Mouse (Mus musculus) subcutaneous adipose tissue, adult 2 months (tissue): ENCODE data around the gene Pycr1. TPM values are rescaled to one million over a fixed set of nuclear protein-coding genes. Genes with fewer than 3 reads are reported as not detected.

Experiments used
- polyA plus RNA-seq: library from polyadenylated mRNA; depleted of rRNA; stranded (reverse); fragments of >200 nt; gene quantifications from 2 replicates; pipeline ENCODE4 v1.2.3, GENCODE M21; 2012; ENCODE audit warnings: low replicate concordance; rRNA removed

Gene Pycr1
- polyA plus RNA-seq: 8.3 and 23.9 TPM in 2 replicates

DNA sequence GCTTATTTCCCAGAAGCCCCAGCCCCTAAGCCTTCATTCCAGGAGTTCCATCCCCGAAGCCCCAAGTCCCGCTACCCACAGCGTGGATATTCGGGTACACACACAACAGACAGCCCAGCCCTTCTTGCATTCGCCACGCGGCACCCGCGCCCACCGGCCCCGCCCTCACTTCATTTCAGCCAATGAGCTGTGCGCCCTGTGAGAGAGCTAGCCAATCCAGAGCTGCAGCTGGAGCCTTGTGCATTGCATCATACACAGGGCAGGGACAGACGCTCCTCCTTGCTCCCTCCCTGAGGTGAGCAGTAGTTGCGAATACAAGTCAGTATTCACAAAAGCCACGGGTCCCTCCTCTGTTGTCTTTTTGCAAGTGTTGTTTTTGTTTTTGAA lies at the start of gene Pycr1:
Gene Pycr1, minus strand, starts transcription at position 169 of the 387 bp plus-strand sequence.

DNA sequence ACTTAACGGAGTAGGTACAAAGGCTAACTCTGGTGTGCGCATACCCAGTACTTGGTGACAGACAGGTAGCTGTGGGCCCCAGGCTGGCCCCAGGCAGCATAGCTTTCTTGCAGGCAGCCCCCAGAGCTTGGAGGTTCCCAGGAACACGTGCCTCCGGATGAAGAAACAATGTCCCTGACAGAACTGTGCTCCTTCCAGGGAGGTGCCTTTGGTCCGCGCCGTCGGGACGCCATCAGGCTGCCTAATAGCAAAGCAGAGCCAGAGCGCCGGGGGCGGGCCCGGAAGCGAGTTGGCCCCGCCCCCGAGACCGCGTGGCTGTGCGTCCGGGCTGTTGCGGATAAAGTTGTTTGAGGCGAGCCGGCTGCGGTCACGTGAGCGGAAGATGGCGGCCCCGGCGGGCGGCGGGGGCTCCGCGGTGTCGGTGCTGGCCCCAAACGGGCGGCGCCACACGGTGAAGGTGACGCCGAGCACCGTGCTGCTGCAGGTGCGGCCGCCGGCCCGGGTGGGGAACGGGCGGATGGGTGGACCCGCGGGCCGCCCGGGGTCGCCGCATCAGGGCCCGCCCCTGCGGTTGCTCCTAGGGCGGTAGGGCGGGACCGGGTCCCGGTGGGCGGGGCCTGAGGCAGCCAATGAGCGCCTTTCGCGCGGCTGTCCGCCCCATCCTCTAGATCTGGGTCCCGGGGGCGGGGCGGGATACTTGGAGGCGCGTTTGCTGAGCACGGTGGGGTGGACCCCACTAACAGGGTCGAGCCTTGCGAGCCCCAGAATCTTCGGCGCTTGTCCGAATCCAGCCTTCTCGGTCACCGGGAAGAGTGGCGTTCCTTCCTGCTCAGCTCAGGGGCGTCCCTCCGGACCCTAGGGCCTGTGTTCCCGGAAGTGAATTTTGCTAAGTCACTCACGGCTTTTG lies 29.4 kb upstream of the Pycr1 start, which contains the start of gene Aspscr1:
Gene Aspscr1, plus strand, starts transcription at position 287 of the 907 bp plus-strand sequence.

DNA sequence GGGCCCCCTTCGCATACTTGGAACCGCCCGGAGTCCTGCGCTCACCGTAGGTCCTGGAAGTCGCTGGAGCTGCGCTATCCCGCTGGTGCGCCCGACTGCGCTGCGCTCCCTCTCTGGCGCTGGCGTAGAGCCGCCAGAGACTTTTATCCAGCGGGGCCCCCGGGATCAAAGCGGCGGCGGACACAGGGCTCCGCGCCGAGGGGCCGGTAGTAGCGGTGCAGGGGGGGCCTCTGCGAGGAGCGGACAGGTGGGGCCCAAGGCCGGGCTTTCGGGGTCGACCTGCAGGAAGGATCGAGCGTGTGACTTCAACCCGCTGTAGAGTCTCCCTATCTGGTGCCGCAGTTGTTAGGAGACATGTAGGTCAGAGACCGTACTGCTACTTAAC lies 17.5 kb upstream of the Pycr1 start, which contains the start of gene Notum:
Gene Notum, minus strand, starts transcription at position 100 of the 385 bp plus-strand sequence.

DNA sequence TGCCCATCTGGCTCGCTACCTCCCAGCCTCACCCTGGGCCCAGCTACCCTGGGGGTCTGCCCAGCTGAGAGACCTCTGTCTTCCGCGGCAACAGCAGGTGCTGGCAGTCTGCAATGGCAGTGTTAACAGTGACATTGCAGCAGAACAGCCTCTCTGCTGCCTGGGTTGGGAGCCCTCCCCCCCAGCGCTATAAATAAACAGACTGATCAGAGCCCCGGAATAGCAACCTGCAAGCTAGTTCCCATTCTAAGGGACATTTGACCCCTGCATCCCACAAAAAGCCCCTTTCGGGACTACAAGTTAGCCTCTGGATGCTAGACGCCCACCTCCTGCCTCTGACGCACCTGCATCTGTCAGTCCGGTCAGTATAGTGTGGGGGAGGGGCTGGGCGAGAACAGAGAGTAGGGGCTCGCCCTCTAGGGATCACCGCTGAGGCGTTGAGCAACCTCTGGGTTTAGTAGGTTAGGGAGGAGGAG lies 4.5 kb upstream of the Pycr1 start, which contains the start of gene Myadml2:
Gene Myadml2, minus strand, starts transcription at position 158 of the 476 bp plus-strand sequence.

DNA sequence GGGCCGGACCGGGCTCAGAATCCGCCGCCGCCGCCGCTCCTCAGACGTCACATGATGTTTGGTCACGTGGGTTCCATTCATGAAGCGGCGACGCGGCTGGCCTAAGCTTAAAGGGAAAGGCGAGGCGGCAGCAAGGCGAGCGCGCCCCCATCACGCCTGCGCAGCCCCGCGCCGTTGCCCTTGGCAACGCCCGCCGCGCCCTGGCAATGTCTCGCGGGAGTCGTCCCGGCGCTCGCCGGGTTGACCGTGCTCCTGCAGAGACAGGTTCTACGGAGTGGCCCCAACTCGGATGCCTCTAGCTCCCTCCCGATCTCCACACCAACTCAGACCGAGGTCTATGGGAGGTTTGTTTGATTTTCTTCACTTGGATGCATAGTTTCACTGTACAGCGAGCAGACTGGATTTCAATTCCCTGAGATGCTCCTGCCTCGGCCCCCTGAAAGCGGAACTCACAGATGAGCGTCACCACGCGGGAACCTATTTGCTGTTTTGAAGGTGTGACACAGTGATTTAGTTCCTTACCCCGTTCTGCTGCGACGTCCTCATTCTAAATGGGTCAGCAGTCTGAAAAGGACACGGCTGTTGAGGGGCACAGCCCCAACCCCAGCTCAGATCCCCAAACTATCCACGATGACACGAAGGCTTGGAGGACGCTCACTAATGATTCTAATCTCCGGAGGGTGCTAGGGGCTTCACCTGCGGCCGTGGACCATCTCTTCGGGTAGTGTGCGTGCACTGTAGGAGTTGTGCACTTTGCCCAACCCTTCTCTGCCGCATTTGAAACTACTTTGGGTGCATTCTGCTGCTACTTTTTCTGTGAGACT lies 9.8 kb downstream of the Pycr1 start, which contains the start of gene Mafg:
Gene Mafg, minus strand, starts transcription at position 81 of the 824 bp plus-strand sequence.

DNA sequence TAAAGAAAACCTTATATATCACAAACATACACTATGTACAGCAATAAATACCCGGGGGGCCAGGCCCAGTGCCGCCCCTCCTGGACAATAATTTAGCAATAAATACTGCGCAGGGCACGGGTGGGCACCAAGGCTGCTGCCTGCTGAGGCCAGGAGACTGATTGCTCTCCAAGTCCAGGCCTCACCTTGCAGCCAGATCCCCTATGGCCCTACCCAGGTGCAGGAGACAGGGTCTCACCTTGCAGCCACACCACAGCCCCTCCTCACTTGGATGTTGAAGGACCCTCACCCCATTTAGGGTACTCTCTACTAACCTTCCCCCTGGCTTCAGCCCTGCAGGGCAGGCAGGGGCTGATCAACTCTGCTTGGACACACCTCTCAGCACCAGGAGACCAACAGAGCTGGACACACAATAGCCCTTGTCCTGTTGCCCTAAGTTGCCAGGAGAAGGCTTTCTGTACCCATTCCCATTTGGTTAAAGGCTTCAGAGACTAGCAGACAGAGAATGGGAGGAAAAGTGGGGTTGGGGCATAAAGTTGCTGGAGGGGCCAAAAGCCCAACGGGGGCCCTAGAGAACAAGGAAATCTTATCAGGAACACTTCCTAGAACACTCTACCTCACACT lies 18.3 kb downstream of the Pycr1 start, which contains the start of gene Sirt7:
Gene Sirt7, minus strand, starts transcription at position 89 of the 624 bp plus-strand sequence.

DNA sequence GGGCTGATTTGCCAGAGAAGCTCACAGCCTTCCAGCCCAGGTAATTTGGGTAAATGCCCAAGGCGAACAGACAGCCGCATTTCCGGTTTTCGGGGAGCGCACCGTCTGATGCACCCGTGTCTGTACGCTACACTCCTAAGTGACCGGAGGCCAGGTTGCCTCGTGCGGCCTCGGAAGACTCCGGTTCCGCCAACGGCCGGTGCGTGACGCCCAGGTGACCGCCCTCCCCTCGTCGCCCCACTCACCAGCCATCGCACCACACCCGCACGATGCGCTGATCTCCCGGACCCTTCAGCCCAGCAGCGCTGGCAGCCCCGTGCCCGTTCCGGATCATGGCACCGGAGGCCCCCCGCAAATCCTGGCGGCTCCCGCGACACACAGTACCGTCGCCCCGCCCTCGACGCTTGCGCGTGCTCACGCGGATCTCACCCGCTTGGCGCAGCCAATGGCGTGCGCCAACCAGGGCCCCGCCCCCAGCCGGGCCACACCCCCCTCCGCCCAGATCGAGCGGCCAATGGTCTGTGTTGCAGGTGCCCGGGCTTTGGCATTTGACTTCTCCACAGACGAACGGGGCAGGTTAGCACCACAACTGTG lies 26.0 kb downstream of the Pycr1 start, which contains the start of gene Pcyt2:
Gene Pcyt2, minus strand, starts transcription at position 418 of the 594 bp plus-strand sequence.

DNA sequence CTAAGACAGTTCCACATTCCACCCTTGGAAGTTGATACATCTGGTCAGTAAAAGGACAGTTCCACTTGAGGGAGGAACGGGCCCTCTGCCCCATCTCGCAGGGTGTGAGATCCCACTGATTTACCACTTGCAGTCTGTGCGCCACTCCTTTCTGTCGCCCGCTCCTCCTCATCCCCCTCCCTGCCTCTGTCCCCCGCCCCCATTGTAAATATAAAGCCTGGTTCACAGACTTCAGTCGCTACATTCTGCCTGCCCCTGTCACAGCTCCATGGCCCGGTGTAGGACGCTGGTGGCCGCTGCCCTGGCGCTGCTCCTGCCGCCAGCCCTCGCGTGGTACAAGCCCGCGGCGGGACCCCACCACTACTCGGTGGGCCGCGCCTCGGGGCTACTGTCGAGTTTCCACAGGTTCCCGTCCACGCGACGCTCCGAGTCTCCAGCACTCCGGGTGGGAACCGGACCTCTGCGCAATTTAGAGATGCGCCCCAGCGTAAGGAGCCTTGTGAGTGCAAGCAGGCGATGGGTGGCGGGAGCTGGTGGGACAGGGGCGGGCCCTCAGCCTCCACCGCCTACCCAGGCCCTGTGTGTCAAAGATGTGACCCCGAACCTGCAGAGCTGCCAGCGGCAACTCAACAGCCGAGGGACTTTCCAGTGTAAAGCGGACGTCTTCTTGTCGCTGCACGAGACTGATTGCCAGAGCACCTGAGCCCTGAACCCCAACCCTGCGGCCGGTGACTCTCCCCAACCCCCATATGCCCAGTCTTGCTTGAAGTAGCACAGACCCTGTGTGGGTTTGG lies 35.1 kb downstream of the Pycr1 start, which contains the start of gene Npb:
Gene Npb, plus strand, starts transcription at position 237 of the 794 bp plus-strand sequence.

DNA sequence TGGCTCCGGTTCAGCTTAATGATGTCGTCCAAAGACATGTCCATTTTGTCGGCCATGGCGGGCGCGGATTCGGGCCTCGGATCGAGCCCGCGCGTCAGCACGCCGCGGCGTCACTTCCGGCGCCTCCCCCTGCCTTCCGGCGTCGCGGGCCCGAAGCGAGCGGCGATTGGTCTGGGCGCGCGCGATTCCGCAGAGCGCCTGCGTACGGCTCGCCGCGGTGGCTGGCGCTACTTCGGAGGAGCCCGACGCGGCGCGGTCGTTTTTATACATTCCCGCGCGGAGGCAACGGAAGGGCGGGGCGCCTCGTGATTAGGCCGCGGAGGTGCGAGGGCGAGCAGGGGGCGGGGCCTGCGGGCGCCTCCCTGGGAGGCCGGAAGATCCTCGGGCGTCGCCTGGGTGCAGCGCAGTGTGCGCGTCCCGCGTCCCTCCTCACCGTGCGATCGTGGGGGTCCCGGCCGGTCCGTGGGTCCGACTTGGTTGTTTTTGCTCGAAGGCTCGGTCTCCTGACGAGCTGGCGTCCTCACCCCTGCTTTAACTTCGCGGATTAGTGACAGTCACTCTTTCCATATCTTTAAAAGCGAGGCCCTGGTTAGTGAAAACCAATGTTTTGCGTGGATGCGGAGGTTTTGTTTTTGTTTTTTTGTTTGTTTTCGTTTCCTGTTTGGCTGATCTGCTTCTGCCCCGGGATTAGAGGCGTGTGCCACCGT lies 45.1 kb downstream of the Pycr1 start, which contains the start of the genes Alyref and Anapc11:
Gene Alyref, minus strand, starts transcription at position 83 of the 707 bp plus-strand sequence.
Gene Anapc11, plus strand, starts transcription at position 139 of the 707 bp plus-strand sequence.

Other genes with a start within 250 kb of the Pycr1 start
- gene Nploc4, start 206.1 kb downstream of the Pycr1 start, polyA plus RNA-seq: 67.6 and 68.3 TPM in 2 replicates
- gene Tspan10, start 201.1 kb downstream of the Pycr1 start, polyA plus RNA-seq: 0.09 TPM in 1 of 2 replicates, not detected in the other
- gene Pde6g, start 190.3 kb downstream of the Pycr1 start, polyA plus RNA-seq: 0.70 and 1.1 TPM in 2 replicates
- 27.4 and 32.4 TPM in 2 replicates for gene Oxld1, start 185.7 kb downstream of the Pycr1 start, polyA plus RNA-seq
- gene Ccdc137, start 185.7 kb downstream of the Pycr1 start, polyA plus RNA-seq: 15.0 and 26.0 TPM in 2 replicates
- gene Arl16, start 176.2 kb downstream of the Pycr1 start, polyA plus RNA-seq: 29.0 and 40.5 TPM in 2 replicates
- gene Mrpl12, start 159.2 kb downstream of the Pycr1 start, polyA plus RNA-seq: 108 and 111 TPM in 2 replicates
- 651 and 925 TPM in 2 replicates for gene Slc25a10, start 151.9 kb downstream of the Pycr1 start, polyA plus RNA-seq
- gene Gcgr, start 113.1 kb downstream of the Pycr1 start, polyA plus RNA-seq: 1.3 and 3.8 TPM in 2 replicates
- gene Mcrip1, start 94.0 kb downstream of the Pycr1 start, polyA plus RNA-seq: 157 and 174 TPM in 2 replicates
- not detected in 2 replicates for gene Ppp1r27, start 92.6 kb downstream of the Pycr1 start, polyA plus RNA-seq
- gene P4hb, start 70.5 kb downstream of the Pycr1 start, polyA plus RNA-seq: 212 and 315 TPM in 2 replicates
- gene Arhgdia, start 62.1 kb downstream of the Pycr1 start, polyA plus RNA-seq: 706 and 742 TPM in 2 replicates
- 26.4 and 41.1 TPM in 2 replicates for gene Alyref, start 45.4 kb downstream of the Pycr1 start, polyA plus RNA-seq
- gene Anapc11, start 45.3 kb downstream of the Pycr1 start, polyA plus RNA-seq: 102 and 121 TPM in 2 replicates
- 0.39 and 2.5 TPM in 2 replicates for gene Npb, start 35.3 kb downstream of the Pycr1 start, polyA plus RNA-seq
- gene Pcyt2, start 25.8 kb downstream of the Pycr1 start, polyA plus RNA-seq: 202 and 224 TPM in 2 replicates
- gene Sirt7, start 18.5 kb downstream of the Pycr1 start, polyA plus RNA-seq: 63.3 and 73.1 TPM in 2 replicates
- gene Mafg, start 10.2 kb downstream of the Pycr1 start, polyA plus RNA-seq: 53.4 and 67.3 TPM in 2 replicates
- gene Myadml2, start 4.4 kb upstream of the Pycr1 start, polyA plus RNA-seq: 0.14 TPM in 1 of 2 replicates, not detected in the other
- gene Notum, start 17.4 kb upstream of the Pycr1 start, polyA plus RNA-seq: 5.0 TPM in 1 of 2 replicates, not detected in the other
- 89.5 and 105 TPM in 2 replicates for gene Aspscr1, start 29.2 kb upstream of the Pycr1 start, polyA plus RNA-seq
- 89.1 and 110 TPM in 2 replicates for gene Cenpx, start 70.0 kb upstream of the Pycr1 start, polyA plus RNA-seq
- gene Lrrc45, start 70.2 kb upstream of the Pycr1 start, polyA plus RNA-seq: 30.1 and 63.6 TPM in 2 replicates
- 16.6 and 55.7 TPM in 2 replicates for gene Rac3, start 77.7 kb upstream of the Pycr1 start, polyA plus RNA-seq
- gene Dcxr, start 83.5 kb upstream of the Pycr1 start, polyA plus RNA-seq: 141 and 144 TPM in 2 replicates
- gene Cbr2, start 88.3 kb upstream of the Pycr1 start, polyA plus RNA-seq: 204 and 309 TPM in 2 replicates
- gene Hmga1b, start 119.0 kb upstream of the Pycr1 start, polyA plus RNA-seq: 0.50 and 9.3 TPM in 2 replicates
- 57.4 and 75.5 TPM in 2 replicates for gene Rfng, start 140.4 kb upstream of the Pycr1 start, polyA plus RNA-seq
- 171 and 257 TPM in 2 replicates for gene Gps1, start 140.5 kb upstream of the Pycr1 start, polyA plus RNA-seq
- 33.0 and 52.4 TPM in 2 replicates for gene Dus1l, start 152.6 kb upstream of the Pycr1 start, polyA plus RNA-seq
- gene Fasn, start 180.8 kb upstream of the Pycr1 start, polyA plus RNA-seq: 8,340 and 15,875 TPM in 2 replicates